Mouse (Mus musculus): ENCODE measurements at regions not wholly inside any gene's neighbourhood (a gene's known extent, or its start where the extent isn't known, plus 50 kb on each side); places are given as distances from the start of the nearest gene placed in this dataset.

GRCm38 (mm10) chr1:76039029-76039655, 493.1 kb downstream of the Slc4a3 start:
- ATAC-seq (replicated peaks; ENCODE audit: low FRiP score, low TSS enrichment, poor library complexity, severe bottlenecking): no peak

GRCm38 (mm10) chr1:76039661-76040060, 493.6 kb downstream of the Slc4a3 start:
- ATAC-seq (replicated peaks; ENCODE audit: low FRiP score, low TSS enrichment, poor library complexity, severe bottlenecking): no peak

- ATAC-seq (replicated peaks; ENCODE audit: low FRiP score, low TSS enrichment, poor library complexity, severe bottlenecking): no peak
Measured at GRCm38 (mm10) chr1:76050264-76050663, 504.2 kb downstream of the Slc4a3 start.

GRCm38 (mm10) chr1:76053378-76054171, 507.5 kb downstream of the Slc4a3 start:
- ATAC-seq (replicated peaks; ENCODE audit: low FRiP score, low TSS enrichment, poor library complexity, severe bottlenecking): no peak

- ATAC-seq (replicated peaks; ENCODE audit: low FRiP score, low TSS enrichment, poor library complexity, severe bottlenecking): no peak
Measured at GRCm38 (mm10) chr1:76065783-76066182, 519.7 kb downstream of the Slc4a3 start.

GRCm38 (mm10) chr1:76070831-76071321, 524.8 kb downstream of the Slc4a3 start:
- ATAC-seq (replicated peaks; ENCODE audit: low FRiP score, low TSS enrichment, poor library complexity, severe bottlenecking): no peak

GRCm38 (mm10) chr1:76075213-76075612, 529.1 kb downstream of the Slc4a3 start:
- no peak for ATAC-seq (replicated peaks; ENCODE audit: low FRiP score, low TSS enrichment, poor library complexity, severe bottlenecking)

GRCm38 (mm10) chr1:76075685-76076455, 529.8 kb downstream of the Slc4a3 start:
- no peak for ATAC-seq (replicated peaks; ENCODE audit: low FRiP score, low TSS enrichment, poor library complexity, severe bottlenecking)

- ATAC-seq (replicated peaks; ENCODE audit: low FRiP score, low TSS enrichment, poor library complexity, severe bottlenecking): no peak
Measured at GRCm38 (mm10) chr1:76080241-76080640, 534.2 kb downstream of the Slc4a3 start.

GRCm38 (mm10) chr1:76081700-76082099, 535.6 kb downstream of the Slc4a3 start:
- no peak for ATAC-seq (replicated peaks; ENCODE audit: low FRiP score, low TSS enrichment, poor library complexity, severe bottlenecking)

- no peak for ATAC-seq (replicated peaks; ENCODE audit: low FRiP score, low TSS enrichment, poor library complexity, severe bottlenecking)
Measured at GRCm38 (mm10) chr1:76083273-76084036, 537.4 kb downstream of the Slc4a3 start.

- no peak for ATAC-seq (replicated peaks; ENCODE audit: low FRiP score, low TSS enrichment, poor library complexity, severe bottlenecking)
Measured at GRCm38 (mm10) chr1:76091031-76091430, 545.0 kb downstream of the Slc4a3 start.

GRCm38 (mm10) chr1:76113281-76113680, 567.2 kb downstream of the Slc4a3 start:
- ATAC-seq (replicated peaks; ENCODE audit: low FRiP score, low TSS enrichment, poor library complexity, severe bottlenecking): no peak

GRCm38 (mm10) chr1:76120840-76121239, 574.8 kb downstream of the Slc4a3 start:
- ATAC-seq (replicated peaks; ENCODE audit: low FRiP score, low TSS enrichment, poor library complexity, severe bottlenecking): no peak

GRCm38 (mm10) chr1:76130353-76130752, 584.3 kb downstream of the Slc4a3 start:
- no peak for ATAC-seq (replicated peaks; ENCODE audit: low FRiP score, low TSS enrichment, poor library complexity, severe bottlenecking)

GRCm38 (mm10) chr1:76136810-76137209, 590.7 kb downstream of the Slc4a3 start:
- ATAC-seq (replicated peaks; ENCODE audit: low FRiP score, low TSS enrichment, poor library complexity, severe bottlenecking): no peak

GRCm38 (mm10) chr1:76137701-76138100, 591.6 kb downstream of the Slc4a3 start:
- ATAC-seq (replicated peaks; ENCODE audit: low FRiP score, low TSS enrichment, poor library complexity, severe bottlenecking): no peak

GRCm38 (mm10) chr1:76143516-76143915, 597.5 kb downstream of the Slc4a3 start:
- no peak for ATAC-seq (replicated peaks; ENCODE audit: low FRiP score, low TSS enrichment, poor library complexity, severe bottlenecking)

GRCm38 (mm10) chr1:76148963-76149362, 602.9 kb downstream of the Slc4a3 start:
- ATAC-seq (replicated peaks; ENCODE audit: low FRiP score, low TSS enrichment, poor library complexity, severe bottlenecking): no peak

Data from megakaryocyte-erythroid progenitor cell, adult 5-6 weeks (primary cell).